Mouse (Mus musculus) embryonic facial prominence, embryonic 12.5 days (tissue): Measurements from ENCODE around the gene Pth1r. TPM values are rescaled to one million over a fixed set of nuclear protein-coding genes. Genes with fewer than 3 reads are reported as not detected.
A peak's percentile ranks its signal among the peaks of the same experiment; 100 is the strongest.

ENCODE experiments used
- ATAC-seq: fragments of 200-750 bp; cut with Nextera tagmentation; 2 replicates; pipeline ENCODE4 v1.8.0; 2017; ENCODE audit not compliant: insufficient number of reproducible peaks, insufficient read depth, low FRiP score, low TSS enrichment
- H3K27ac ChIP-seq: fragments of 300-500 bp; sonication (generic); 2 replicates; pipeline ENCODE4 v1.5.1; 2016; ENCODE audit warnings: mild to moderate bottlenecking
- H3K27me3 ChIP-seq: fragments of 300-500 bp; sonication (generic); 2 replicates; pipeline ENCODE4 v1.6.1; 2016; ENCODE audit warnings: mild to moderate bottlenecking, moderate library complexity
- H3K36me3 ChIP-seq: fragments of 300-500 bp; sonication (generic); 2 replicates; pipeline ENCODE4 v1.6.1; 2016; ENCODE audit warnings: mild to moderate bottlenecking
- H3K4me1 ChIP-seq: fragments of 300-500 bp; sonication (generic); 2 replicates; pipeline ENCODE4 v1.6.1; 2016
- H3K4me2 ChIP-seq: fragments of 300-500 bp; sonication (generic); replicated peaks from 2 replicates; pipeline ENCODE4 v1.6.1; 2016; ENCODE audit warnings: mild to moderate bottlenecking, moderate library complexity
- H3K4me3 ChIP-seq: fragments of 300-500 bp; sonication (generic); 2 replicates; pipeline ENCODE4 v1.5.1; 2016; ENCODE audit warnings: mild to moderate bottlenecking
- H3K9ac ChIP-seq: fragments of 300-500 bp; sonication (generic); 2 replicates; pipeline ENCODE4 v1.6.1; 2016; ENCODE audit warnings: mild to moderate bottlenecking, moderate library complexity
- H3K9me3 ChIP-seq: fragments of 300-500 bp; sonication (generic); 2 replicates; pipeline ENCODE4 v1.6.1; 2016; ENCODE audit warnings: mild to moderate bottlenecking, moderate library complexity
- WGBS: fragments of 180-500 bp; shearing (Covaris S2); methylation state at CpG from one replicate; pipeline ENCODE4 v1.1.7; 2016; 5-methylcytosine and 5-hydroxymethylcytosine counted together
- polyA plus RNA-seq: library from polyadenylated mRNA; unstranded; fragments of >200 nt; fragmentation: Nextera tagmentation; extraction: Ambion mirVana; gene quantifications from 2 replicates; pipeline ENCODE4 v1.2.1, GENCODE M21; 2016

Pth1r gene
- polyA plus RNA-seq, result 115 and 117 TPM in 2 replicates

- Histone ChIP-seq H3K9me3 (no peaks in the 10 kb centered on the region), H3K36me3 (no peaks in the 10 kb centered on the region), H3K9ac (no peak within 1 kb of the TSS), H3K4me1 (peaks cover 32% of the 10 kb centered on the region), H3K4me3 (no peak within 1 kb of the TSS), H3K27ac (no peak within 1 kb of the TSS), H3K27me3 (0 out of 2 replicates have a peak, but pooled peaks cover 13% of the 10 kb centered on the region), H3K4me2 (no peak within 1 kb of the TSS)
- 52% methylated on average over 7 of the region's 7 CpGs for WGBS
- no peak for ATAC-seq
Measured at GRCm38 (mm10) chr9:110746961-110747360, at the start of gene Pth1r. Pth1r (minus strand) TSS chr9:110747145.

GRCm38 (mm10) chr9:110790462-110790861, 43.5 kb upstream of the Pth1r start:
- Histone ChIP-seq H3K4me3 (no peak overlapping the region), H3K36me3 (no peaks in the 10 kb centered on the region), H3K27me3 (no peaks in the 10 kb centered on the region), H3K9me3 (no peaks in the 10 kb centered on the region), H3K27ac (no peak overlapping the region), H3K4me2 (no peak overlapping the region), H3K4me1 (no peaks in the 10 kb centered on the region), H3K9ac (no peak overlapping the region)
- no peak for ATAC-seq
- WGBS, result 78% methylated on average over 4 of the region's 4 CpGs

GRCm38 (mm10) chr9:110788169-110788568, 41.2 kb upstream of the Pth1r start:
- no peak overlapping the region for H3K4me3 ChIP-seq
- H3K27me3 ChIP-seq, result no peaks in the 10 kb centered on the region
- no peak overlapping the region for H3K27ac ChIP-seq
- no peak overlapping the region for H3K4me2 ChIP-seq
- H3K9ac ChIP-seq, result no peak overlapping the region
- H3K4me1 ChIP-seq, result peaks cover 5% of the 10 kb centered on the region; the same call in 1 of the 2 replicates
- no peaks in the 10 kb centered on the region for H3K36me3 ChIP-seq
- no peaks in the 10 kb centered on the region for H3K9me3 ChIP-seq
- no peak for ATAC-seq
- WGBS, result 86% methylated on average over 3 of the region's 3 CpGs

GRCm38 (mm10) chr9:110783611-110784010, 36.7 kb upstream of the Pth1r start:
- H3K4me3 ChIP-seq, result no peak overlapping the region
- H3K27me3 ChIP-seq, result no peaks in the 10 kb centered on the region
- no peak for ATAC-seq
- H3K27ac ChIP-seq, result no peak overlapping the region
- no peak overlapping the region for H3K9ac ChIP-seq
- 14% methylated on average over 1 of the region's 1 CpGs for WGBS
- H3K4me2 ChIP-seq, result no peak overlapping the region
- H3K4me1 ChIP-seq, result peaks cover 18% of the 10 kb centered on the region
- no peaks in the 10 kb centered on the region for H3K9me3 ChIP-seq
- H3K36me3 ChIP-seq, result no peaks in the 10 kb centered on the region

- H3K9ac ChIP-seq, result peak overlapping the region; percentile 63
- H3K27ac ChIP-seq, result peak overlapping the region; percentile 86
- WGBS, result under 1% methylated on average over 23 of the region's 23 CpGs
- no peaks in the 10 kb centered on the region for H3K9me3 ChIP-seq
- peaks cover 18% of the 10 kb centered on the region for H3K4me1 ChIP-seq
- 0 out of 2 replicates have a peak, but pooled peaks cover 2% of the 10 kb centered on the region for H3K27me3 ChIP-seq
- peak overlapping the region; percentile 35 for H3K4me3 ChIP-seq
- no peaks in the 10 kb centered on the region for H3K36me3 ChIP-seq
- H3K4me2 ChIP-seq, result peak overlapping the region; percentile 67
- ATAC-seq, result peak; percentile 57
Measured at GRCm38 (mm10) chr9:110781731-110782130, 34.8 kb upstream of the Pth1r start.

- H3K27ac ChIP-seq, result peak overlapping the region; percentile 86
Measured at GRCm38 (mm10) chr9:110781256-110781721, 34.3 kb upstream of the Pth1r start.

GRCm38 (mm10) chr9:110779242-110779913, 32.4 kb upstream of the Pth1r start:
- no peak overlapping the region for H3K4me3 ChIP-seq
- peaks cover 28% of the 10 kb centered on the region for H3K4me1 ChIP-seq
- no peak overlapping the region for H3K4me2 ChIP-seq
- H3K27ac ChIP-seq, result no peak overlapping the region
- no peak for ATAC-seq
- H3K27me3 ChIP-seq, result 0 out of 2 replicates have a peak, but pooled peaks cover 2% of the 10 kb centered on the region
- H3K36me3 ChIP-seq, result no peaks in the 10 kb centered on the region
- WGBS, result 52% methylated on average over 5 of the region's 5 CpGs
- H3K9ac ChIP-seq, result no peak overlapping the region
- H3K9me3 ChIP-seq, result no peaks in the 10 kb centered on the region

More at GRCm38 (mm10) chr9:110781256-110781721, 34.3 kb upstream of the Pth1r start:
- Histone ChIP-seq H3K27me3 (0 out of 2 replicates have a peak, but pooled peaks cover 2% of the 10 kb centered on the region), H3K9ac (peak overlapping the region; percentile 63), H3K4me1 (peaks cover 18% of the 10 kb centered on the region), H3K9me3 (no peaks in the 10 kb centered on the region), H3K4me2 (peak overlapping the region; percentile 67), H3K36me3 (no peaks in the 10 kb centered on the region), H3K4me3 (peak overlapping the region; percentile 35)
- peak; percentile 96 for ATAC-seq
- 1% methylated on average over 43 of the region's 43 CpGs for WGBS

GRCm38 (mm10) chr9:110778559-110778958, 31.6 kb upstream of the Pth1r start:
- WGBS, result 80% methylated on average over 7 of the region's 7 CpGs
- H3K4me2 ChIP-seq, result no peak overlapping the region
- H3K27me3 ChIP-seq, result 0 out of 2 replicates have a peak, but pooled peaks cover 2% of the 10 kb centered on the region
- no peaks in the 10 kb centered on the region for H3K9me3 ChIP-seq
- no peak overlapping the region for H3K27ac ChIP-seq
- peaks cover 26% of the 10 kb centered on the region for H3K4me1 ChIP-seq
- H3K9ac ChIP-seq, result no peak overlapping the region
- H3K4me3 ChIP-seq, result no peak overlapping the region
- no peak for ATAC-seq
- no peaks in the 10 kb centered on the region for H3K36me3 ChIP-seq

GRCm38 (mm10) chr9:110778100-110778499, 31.2 kb upstream of the Pth1r start:
- WGBS, result 72% methylated on average over 1 of the region's 1 CpGs
- ATAC-seq, result no peak
- H3K4me2 ChIP-seq, result no peak overlapping the region
- H3K27me3 ChIP-seq, result 0 out of 2 replicates have a peak, but pooled peaks cover 2% of the 10 kb centered on the region
- no peak overlapping the region for H3K4me3 ChIP-seq
- H3K4me1 ChIP-seq, result peaks cover 23% of the 10 kb centered on the region
- H3K36me3 ChIP-seq, result no peaks in the 10 kb centered on the region
- H3K9me3 ChIP-seq, result no peaks in the 10 kb centered on the region
- no peak overlapping the region for H3K9ac ChIP-seq
- H3K27ac ChIP-seq, result no peak overlapping the region

- no peak overlapping the region for H3K4me3 ChIP-seq
- no peaks in the 10 kb centered on the region for H3K36me3 ChIP-seq
- H3K4me2 ChIP-seq, result no peak overlapping the region
- no peak overlapping the region for H3K9ac ChIP-seq
- WGBS, result 73% methylated on average over 10 of the region's 10 CpGs
- peaks cover 15% of the 10 kb centered on the region for H3K4me1 ChIP-seq
- H3K27me3 ChIP-seq, result 0 out of 2 replicates have a peak, but pooled peaks cover 2% of the 10 kb centered on the region
- ATAC-seq, result no peak
- no peak overlapping the region for H3K27ac ChIP-seq
- H3K9me3 ChIP-seq, result no peaks in the 10 kb centered on the region
Measured at GRCm38 (mm10) chr9:110775269-110776022, 28.5 kb upstream of the Pth1r start.

GRCm38 (mm10) chr9:110774403-110775268, 27.7 kb upstream of the Pth1r start:
- Histone ChIP-seq H3K27me3 (0 out of 2 replicates have a peak, but pooled peaks cover 2% of the 10 kb centered on the region), H3K36me3 (no peaks in the 10 kb centered on the region), H3K9me3 (no peaks in the 10 kb centered on the region), H3K4me1 (peaks cover 14% of the 10 kb centered on the region), H3K4me3 (no peak overlapping the region), H3K9ac (no peak overlapping the region), H3K4me2 (no peak overlapping the region), H3K27ac (no peak overlapping the region)
- WGBS, result 71% methylated on average over 15 of the region's 15 CpGs
- no peak for ATAC-seq
